Mouse (Mus musculus) bone marrow, adult 2 months (tissue): ENCODE measurements around the gene Olfr104-ps. TPM values are rescaled to one million over a fixed set of nuclear protein-coding genes. Genes with fewer than 3 reads are reported as not detected.

ENCODE experiments used
- H3K27ac ChIP-seq: fragments of 200-500 bp; 2 replicates; pipeline ENCODE4 v1.5.1; 2012; ENCODE audit warnings: low read depth, mild to moderate bottlenecking, control low read depth, inconsistent platforms, low read length; ENCODE audit not compliant: control insufficient read depth, poor library complexity, insufficient read depth
- H3K4me1 ChIP-seq: fragments of 200-500 bp; 2 replicates; pipeline ENCODE4 v1.6.1; 2011; ENCODE audit warnings: low read length; ENCODE audit not compliant: control insufficient read depth, insufficient read depth
- H3K4me3 ChIP-seq: fragments of 200-500 bp; replicated peaks from 2 replicates; pipeline ENCODE3; 2011; ENCODE audit warnings: mild to moderate bottlenecking, low read depth, low read length, control low read depth; ENCODE audit not compliant: control insufficient read depth
- CTCF ChIP-seq: fragments of 200-500 bp; IDR thresholded peaks from 2 replicates; pipeline ENCODE4 v1.5.1; 2011; ENCODE audit warnings: low read length, control low read depth; ENCODE audit not compliant: control insufficient read depth, insufficient read depth
- POLR2A ChIP-seq: fragments of 200-500 bp; IDR thresholded peaks from 2 replicates; pipeline ENCODE4 v1.6.1; 2011; ENCODE audit warnings: low read depth, mild to moderate bottlenecking, control low read depth, low read length, borderline replicate concordance; ENCODE audit not compliant: control insufficient read depth
- WGBS: fragments of 180-500 bp; shearing (Covaris S2); methylation state at CpG from one replicate; pipeline ENCODE4 v1.1.7; 2018; 5-methylcytosine and 5-hydroxymethylcytosine counted together
- polyA plus RNA-seq: library from polyadenylated mRNA; stranded (reverse); fragments of >200 nt; gene quantifications from 2 replicates; pipeline ENCODE4 v1.2.4, GENCODE M21; 2011; ENCODE audit warnings: low replicate concordance; ENCODE audit not compliant: missing spikeins, insufficient read depth, insufficient read length

Gene Olfr104-ps
- not detected in 2 replicates for polyA plus RNA-seq

GRCm38 (mm10) chr17:37359282-37359681 is at the start of gene Olfr104-ps:
TSS of gene Olfr104-ps (plus strand) at chr17:37359582.
- no peak within 1 kb of the TSS for H3K4me3 ChIP-seq
- no peaks in the 10 kb centered on the region for H3K4me1 ChIP-seq
- TF ChIP-seq CTCF (no peak), POLR2A (no peak)
- no peak within 1 kb of the TSS for H3K27ac ChIP-seq

- TF ChIP-seq CTCF (no peak), POLR2A (no peak)
- Histone ChIP-seq H3K4me1 (no peaks in the 10 kb centered on the region), H3K4me3 (no peak overlapping the region), H3K27ac (no peak overlapping the region)
- WGBS, result 40% methylated on average over 2 of the region's 2 CpGs
Observed at GRCm38 (mm10) chr17:37310146-37310699, 49.2 kb upstream of the Olfr104-ps start.

- H3K4me1 ChIP-seq, result no peaks in the 10 kb centered on the region
- no peak within 1 kb of the TSS for H3K27ac ChIP-seq
- no peak for TF ChIP-seq POLR2A
- TF ChIP-seq CTCF, result no peak
- H3K4me3 ChIP-seq, result no peak within 1 kb of the TSS
Observed at GRCm38 (mm10) chr17:37316954-37317353, 42.4 kb upstream of the Olfr104-ps start, which contains the start of gene Olfr102. TSS of gene Olfr102 (minus strand) at chr17:37317054.

DNA sequence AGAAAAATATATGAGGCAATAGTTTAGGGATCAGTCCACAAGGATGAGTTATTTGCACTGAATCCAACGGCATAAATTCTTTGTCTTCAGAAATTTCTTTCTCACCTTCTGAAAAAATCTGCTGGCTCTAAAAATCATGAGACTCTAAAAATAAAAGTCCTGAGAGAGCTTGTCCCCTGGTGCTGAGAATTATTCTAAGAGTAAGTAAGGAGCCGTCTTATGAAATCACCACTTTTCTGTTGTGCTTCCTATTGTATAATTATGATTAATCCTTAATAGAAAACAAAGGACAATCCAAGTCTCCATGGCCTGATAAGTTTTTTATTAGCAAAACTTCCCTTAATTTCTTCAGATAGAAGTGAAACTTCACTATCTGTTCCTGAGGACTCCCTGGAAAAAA is 19.8 kb upstream of the Olfr104-ps start, which contains the start of gene Olfr103:
Gene Olfr103, minus strand, starts transcription at position 101 of the 400 bp plus-strand sequence.
- 85% methylated on average over 2 of the region's 2 CpGs for WGBS
- TF ChIP-seq CTCF (no peak), POLR2A (no peak)
- no peak within 1 kb of the TSS for H3K4me3 ChIP-seq
- H3K4me1 ChIP-seq, result no peaks in the 10 kb centered on the region
- no peak within 1 kb of the TSS for H3K27ac ChIP-seq

DNA sequence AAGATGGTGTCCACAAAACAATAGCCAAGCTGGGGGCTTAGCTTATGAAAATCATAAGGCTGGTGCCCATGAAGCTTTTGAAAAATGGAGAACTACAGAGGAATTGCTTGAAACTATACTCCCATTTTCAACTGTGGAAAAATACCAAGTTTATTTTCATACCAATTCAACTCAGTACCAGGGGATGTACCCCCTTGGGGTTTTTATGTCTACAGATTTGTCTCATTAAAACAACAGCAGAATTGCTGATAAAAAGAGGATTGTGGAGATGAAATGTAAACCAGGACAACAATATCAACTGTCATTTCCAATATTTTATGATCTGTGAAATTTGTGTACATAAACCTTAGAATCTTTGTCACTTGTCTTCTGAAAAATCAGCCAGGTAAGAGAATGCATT is 19.4 kb downstream of the Olfr104-ps start, which contains the start of gene Olfr105-ps:
Gene Olfr105-ps, plus strand, starts transcription at position 301 of the 400 bp plus-strand sequence.
- TF ChIP-seq POLR2A (no peak), CTCF (no peak)
- H3K27ac ChIP-seq, result no peak within 1 kb of the TSS
- no peaks in the 10 kb centered on the region for H3K4me1 ChIP-seq
- H3K4me3 ChIP-seq, result no peak within 1 kb of the TSS

DNA sequence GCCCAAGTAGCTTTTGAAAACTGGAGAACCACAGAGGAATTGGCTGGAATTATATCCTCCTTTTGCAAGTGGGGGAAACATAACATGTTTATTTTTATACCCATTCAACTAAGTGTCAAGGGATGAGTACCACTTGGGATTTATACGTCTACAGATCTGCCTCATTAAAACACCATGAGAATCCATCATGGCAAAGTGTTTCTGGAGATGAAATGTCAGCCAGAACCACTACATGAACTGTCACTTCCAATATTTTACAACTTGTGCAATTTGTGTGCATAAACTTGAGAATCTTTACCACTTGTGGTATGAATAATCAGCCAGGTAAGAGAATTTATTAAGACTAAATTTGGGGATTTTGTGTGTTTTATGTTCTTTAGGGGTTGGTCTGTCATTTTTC is 30.7 kb downstream of the Olfr104-ps start, which contains the start of gene Olfr106-ps:
Gene Olfr106-ps, plus strand, starts transcription at position 301 of the 400 bp plus-strand sequence.
- Histone ChIP-seq H3K27ac (no peak within 1 kb of the TSS), H3K4me1 (no peaks in the 10 kb centered on the region), H3K4me3 (no peak within 1 kb of the TSS)
- WGBS, result 74% methylated on average over 1 of the region's 1 CpGs
- TF ChIP-seq POLR2A, result no peak

DNA sequence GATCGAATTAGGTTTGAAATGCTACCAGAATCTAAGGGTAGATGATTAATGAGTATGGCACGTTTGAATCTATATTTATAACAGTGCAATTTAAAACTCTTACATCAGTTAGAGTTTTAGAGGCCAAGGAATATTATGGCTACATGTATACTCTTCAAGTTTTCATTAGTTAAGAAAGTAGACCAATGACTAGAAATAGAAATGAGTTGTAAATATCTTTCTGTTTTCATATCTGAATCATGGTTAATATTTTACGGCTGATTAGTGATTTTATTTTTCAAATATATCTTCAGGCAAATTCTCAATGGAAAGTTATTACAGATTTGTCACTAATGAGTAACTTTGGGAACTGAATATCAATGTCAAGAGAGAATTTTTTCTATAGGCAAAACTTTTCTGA is 39.5 kb downstream of the Olfr104-ps start, which contains the start of gene Olfr107:
Gene Olfr107, plus strand, starts transcription at position 301 of the 400 bp plus-strand sequence.
- 59% methylated on average over 3 of the region's 3 CpGs for WGBS
- Histone ChIP-seq H3K4me1 (no peaks in the 10 kb centered on the region), H3K4me3 (no peak within 1 kb of the TSS), H3K27ac (no peak within 1 kb of the TSS)
- TF ChIP-seq CTCF, result no peak
- TF ChIP-seq POLR2A, result no peak

DNA sequence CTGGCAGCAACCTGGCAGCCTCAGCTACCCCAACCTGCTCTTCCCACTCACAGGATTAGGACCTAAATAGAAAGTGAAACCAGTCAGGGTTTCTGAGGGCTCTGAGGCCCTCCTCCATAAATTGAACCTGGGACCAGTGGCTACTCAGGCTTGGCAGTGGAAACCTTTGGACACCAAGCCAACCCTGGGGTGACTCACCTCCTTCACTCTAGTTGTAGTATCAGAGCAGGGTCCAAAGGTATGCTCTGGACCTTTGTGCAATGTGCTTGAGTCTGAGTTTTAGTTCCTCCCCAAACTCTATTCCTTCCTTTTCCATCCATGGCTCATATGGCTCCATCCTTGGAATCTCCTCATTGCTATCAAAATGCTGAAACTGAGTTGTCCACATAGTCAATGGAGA is 54.0 kb downstream of the Olfr104-ps start:
- TF ChIP-seq CTCF (no peak), POLR2A (no peak)
- no peak overlapping the region for H3K27ac ChIP-seq
- no peaks in the 10 kb centered on the region for H3K4me1 ChIP-seq
- no peak overlapping the region for H3K4me3 ChIP-seq

Other genes starting within 250 kb of the Olfr104-ps start
- gene Olfr92, start 239.5 kb upstream of the Olfr104-ps start, polyA plus RNA-seq, result not detected in 2 replicates
- not detected in 2 replicates for gene Olfr93, start 198.1 kb upstream of the Olfr104-ps start, polyA plus RNA-seq
- 6.7 and 19.8 TPM in 2 replicates for gene Ubd, start 165.7 kb upstream of the Olfr104-ps start, polyA plus RNA-seq
- not detected in 2 replicates for gene Olfr94, start 158.6 kb upstream of the Olfr104-ps start, polyA plus RNA-seq
- gene Olfr95, start 146.5 kb upstream of the Olfr104-ps start, polyA plus RNA-seq, result 0.40 TPM in 1 of 2 replicates, not detected in the other
- gene Olfr96, start 139.4 kb upstream of the Olfr104-ps start, polyA plus RNA-seq, result not detected in 2 replicates
- not detected in 2 replicates for gene Olfr97, start 122.3 kb upstream of the Olfr104-ps start, polyA plus RNA-seq
- not detected in 2 replicates for gene Olfr98, start 95.8 kb upstream of the Olfr104-ps start, polyA plus RNA-seq
- 3.7 and 8.7 TPM in 2 replicates for gene H2-M3, start 89.4 kb upstream of the Olfr104-ps start, polyA plus RNA-seq
- gene Olfr99, start 76.1 kb upstream of the Olfr104-ps start, polyA plus RNA-seq, result not detected in 2 replicates
- gene Olfr101, start 55.3 kb upstream of the Olfr104-ps start, polyA plus RNA-seq, result not detected in 2 replicates
- not detected in 2 replicates for gene Olfr102, start 42.5 kb upstream of the Olfr104-ps start, polyA plus RNA-seq
- gene Olfr103, start 19.9 kb upstream of the Olfr104-ps start, polyA plus RNA-seq, result not detected in 2 replicates
- gene Olfr105-ps, start 19.5 kb downstream of the Olfr104-ps start, polyA plus RNA-seq, result not detected in 2 replicates
- not detected in 2 replicates for gene Olfr106-ps, start 30.8 kb downstream of the Olfr104-ps start, polyA plus RNA-seq
- gene Olfr107, start 39.6 kb downstream of the Olfr104-ps start, polyA plus RNA-seq, result not detected in 2 replicates
- not detected in 2 replicates for gene Olfr108, start 85.9 kb downstream of the Olfr104-ps start, polyA plus RNA-seq
- not detected in 2 replicates for gene Olfr109, start 99.3 kb downstream of the Olfr104-ps start, polyA plus RNA-seq
- gene H2-M2, start 124.0 kb downstream of the Olfr104-ps start, polyA plus RNA-seq, result not detected in 2 replicates
- gene Olfr110, start 132.9 kb downstream of the Olfr104-ps start, polyA plus RNA-seq, result 0.59 and 1.5 TPM in 2 replicates
- gene Olfr111, start 148.4 kb downstream of the Olfr104-ps start, polyA plus RNA-seq, result not detected in 2 replicates
- gene Olfr112, start 209.9 kb downstream of the Olfr104-ps start, polyA plus RNA-seq, result not detected in 2 replicates
- not detected in 2 replicates for gene Olfr113, start 218.1 kb downstream of the Olfr104-ps start, polyA plus RNA-seq
- gene Olfr114, start 233.2 kb downstream of the Olfr104-ps start, polyA plus RNA-seq, result not detected in 2 replicates